Mouse (Mus musculus) hindbrain, embryonic 11.5 days (tissue): ENCODE data around the gene Gm20388. TPM values are rescaled to one million over a fixed set of nuclear protein-coding genes. Genes with fewer than 3 reads are reported as not detected.
"Not testable (repeated sequence)": the region's sequence is repeated elsewhere in the genome, so short reads cannot be mapped to it uniquely, and the experiment has no call there.

Experiments used
- ATAC-seq: fragments of 200-750 bp; cut with Nextera tagmentation; 2 replicates; pipeline ENCODE4 v1.8.0; 2017; ENCODE audit warnings: mild to moderate bottlenecking, moderate TSS enrichment, moderate library complexity; ENCODE audit not compliant: low FRiP score
- DNase-seq: peaks from one replicate; pipeline ENCODE4 v3.0.0-alpha.2; 2015; ENCODE audit warnings: low spot score
- H3K27ac ChIP-seq: fragments of 300-500 bp; sonication (generic); 2 replicates; pipeline ENCODE4 v1.5.1; 2014; ENCODE audit warnings: mild to moderate bottlenecking, low read depth, low read length
- H3K27me3 ChIP-seq: fragments of 300-500 bp; sonication (generic); 2 replicates; pipeline ENCODE4 v1.6.1; 2014; ENCODE audit warnings: mild to moderate bottlenecking, low read length, moderate library complexity, mixed read lengths; ENCODE audit not compliant: control insufficient read depth, insufficient read depth
- H3K36me3 ChIP-seq: fragments of 300-500 bp; sonication (generic); 2 replicates; pipeline ENCODE4 v1.6.1; 2014; ENCODE audit warnings: mild to moderate bottlenecking, low read length, moderate library complexity, mixed read lengths; ENCODE audit not compliant: control insufficient read depth, insufficient read depth
- H3K4me1 ChIP-seq: fragments of 300-500 bp; sonication (generic); replicated peaks from 2 replicates; pipeline ENCODE4 v1.6.1; 2014; ENCODE audit warnings: low read length, mixed read lengths; ENCODE audit not compliant: control insufficient read depth, insufficient read depth
- H3K4me2 ChIP-seq: fragments of 300-500 bp; sonication (generic); replicated peaks from 2 replicates; pipeline ENCODE4 v1.6.1; 2014; ENCODE audit warnings: mild to moderate bottlenecking, low read depth, low read length
- H3K4me3 ChIP-seq: fragments of 300-500 bp; sonication (generic); 2 replicates; pipeline ENCODE4 v1.5.1; 2014; ENCODE audit warnings: low read depth, low read length
- H3K9ac ChIP-seq: fragments of 300-500 bp; sonication (generic); 2 replicates; pipeline ENCODE4 v1.6.1; 2014; ENCODE audit warnings: low read depth, low read length
- H3K9me3 ChIP-seq: fragments of 300-500 bp; sonication (generic); 2 replicates; pipeline ENCODE4 v1.6.1; 2016; ENCODE audit warnings: low read length; ENCODE audit not compliant: control insufficient read depth
- WGBS: fragments of 180-500 bp; shearing (Covaris S2); extraction: QIAGEN DNeasy Blood & Tissue Kit; methylation state at CpG from one replicate; pipeline ENCODE4 v1.1.7; 2014; 5-methylcytosine and 5-hydroxymethylcytosine counted together
- polyA plus RNA-seq: library from polyadenylated mRNA; unstranded; fragments of >200 nt; fragmentation: Nextera tagmentation; extraction: Ambion mirVana; gene quantifications from 2 replicates; pipeline ENCODE4 v1.2.1, GENCODE M21; 2014

The Gm20388 gene
- polyA plus RNA-seq, 1 experiment from 2014 or later: 11.8 TPM

GRCm38 (mm10) chr8:123253451-123254098 lies 3342.9 kb downstream of the Gm20388 start:
- DNase-seq: no peak
- H3K27me3 ChIP-seq: no peaks in the 10 kb centered on the region
- H3K9me3 ChIP-seq: no peaks in the 10 kb centered on the region
- peak overlapping the region; percentile 85 for H3K27ac ChIP-seq
- peaks cover 11% of the 10 kb centered on the region for H3K4me1 ChIP-seq
- peak overlapping the region; percentile 98 for H3K9ac ChIP-seq
- 0 out of 2 replicates have a peak, but pooled peaks cover 2% of the 10 kb centered on the region for H3K36me3 ChIP-seq
- WGBS: under 1% methylated on average over 23 of the region's 40 CpGs
- ATAC-seq: no peak; the same call in none of the 2 replicates
- H3K4me2 ChIP-seq: peak overlapping the region; percentile 97
- H3K4me3 ChIP-seq: peak overlapping the region; percentile 96

DNA sequence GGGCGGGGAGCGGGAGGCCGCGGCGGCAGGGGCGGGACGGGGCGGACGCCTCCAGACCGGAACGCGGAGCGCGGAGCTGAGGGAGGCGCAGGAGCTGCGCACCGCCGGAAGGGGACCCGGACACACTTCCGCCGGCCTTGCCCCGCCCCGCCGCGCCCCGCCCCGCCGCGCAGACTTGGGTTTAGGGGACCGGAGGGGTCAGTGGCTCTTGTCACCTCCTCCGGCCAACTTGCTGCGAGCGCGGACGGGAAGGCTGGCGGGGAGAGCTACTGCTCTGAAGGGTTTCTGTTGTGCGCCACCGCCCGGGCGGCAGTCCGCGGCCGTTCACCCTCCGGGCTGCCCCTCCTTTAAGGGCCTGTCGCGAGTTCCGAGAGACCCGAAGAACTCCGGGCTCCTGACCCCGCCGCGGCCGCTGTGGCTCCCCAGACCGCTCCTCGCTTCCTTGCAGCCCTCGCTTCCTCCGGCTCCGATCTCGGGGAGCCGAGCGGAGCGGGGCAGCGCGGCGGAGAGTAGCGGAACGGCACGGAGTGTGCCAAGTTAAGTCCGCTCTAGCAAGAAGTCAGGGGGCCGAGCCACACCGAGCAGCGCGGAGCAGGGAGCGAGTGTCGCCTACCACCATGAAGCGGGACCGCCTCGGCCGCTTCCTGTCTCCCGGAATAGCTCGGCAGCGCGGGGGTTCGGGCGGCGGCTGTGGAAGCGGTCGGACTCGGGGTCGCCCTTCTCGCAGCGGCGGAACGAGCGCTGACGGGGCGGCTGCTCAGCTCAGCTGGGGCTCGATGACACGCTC lies 3343.7 kb downstream of the Gm20388 start, which contains the start of the genes Zfp276 and Vps9d1:
Zfp276 (plus strand) TSS at position 97 of the 787 bp plus-strand sequence.
Vps9d1 (minus strand) TSS at position 250 of the 787 bp plus-strand sequence.
- Histone ChIP-seq H3K4me2 (peak within 1 kb of the TSS; percentile 97), H3K27ac (peak within 1 kb of the TSS; percentile 85), H3K27me3 (no peaks in the 10 kb centered on the region), H3K4me3 (peak within 1 kb of the TSS; percentile 96), H3K9ac (peak within 1 kb of the TSS; percentile 98), H3K9me3 (no peaks in the 10 kb centered on the region), H3K4me1 (peaks cover 11% of the 10 kb centered on the region), H3K36me3 (0 out of 2 replicates have a peak, but pooled peaks cover 2% of the 10 kb centered on the region)
- DNase-seq (peak; percentile 87), ATAC-seq (peak; percentile 95)
- WGBS: under 1% methylated on average over 86 of the region's 99 CpGs

DNA sequence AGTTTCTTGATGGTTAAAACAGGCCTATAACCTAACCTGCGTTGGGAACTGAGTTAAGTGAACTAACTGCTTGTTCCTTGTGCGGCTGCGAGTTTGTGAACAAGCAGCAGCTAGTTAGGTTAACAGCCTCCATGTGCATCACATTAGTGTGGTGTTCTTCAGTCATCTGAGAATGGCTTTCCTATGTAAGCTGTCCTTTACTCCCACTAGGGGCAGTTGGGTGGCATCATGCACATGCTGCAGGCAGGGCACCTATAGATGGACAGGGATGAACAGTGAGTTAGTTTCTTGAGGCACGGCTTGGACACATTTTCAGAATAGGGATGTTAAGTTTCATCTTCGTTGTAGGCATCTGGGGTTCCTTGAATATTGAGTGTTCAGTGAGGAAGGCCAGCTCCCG lies 3344.5 kb downstream of the Gm20388 start:
- H3K4me3 ChIP-seq: peak overlapping the region; percentile 96
- no peak for DNase-seq
- 0 out of 2 replicates have a peak, but pooled peaks cover 2% of the 10 kb centered on the region for H3K36me3 ChIP-seq
- no peak overlapping the region for H3K27ac ChIP-seq
- H3K9me3 ChIP-seq: no peaks in the 10 kb centered on the region
- no peak for ATAC-seq
- peak overlapping the region; percentile 98 for H3K9ac ChIP-seq
- H3K4me2 ChIP-seq: peak overlapping the region; percentile 97
- no peaks in the 10 kb centered on the region for H3K27me3 ChIP-seq
- peaks cover 11% of the 10 kb centered on the region for H3K4me1 ChIP-seq
- 68% methylated on average over 6 of the region's 6 CpGs for WGBS

- no peaks in the 10 kb centered on the region for H3K9me3 ChIP-seq
- WGBS: 62% methylated on average over 3 of the region's 3 CpGs
- no peak overlapping the region for H3K27ac ChIP-seq
- peaks cover 11% of the 10 kb centered on the region for H3K4me1 ChIP-seq
- no peaks in the 10 kb centered on the region for H3K27me3 ChIP-seq
- DNase-seq: no peak
- no peak overlapping the region for H3K4me3 ChIP-seq
- no peak overlapping the region for H3K9ac ChIP-seq
- ATAC-seq: no peak
- H3K4me2 ChIP-seq: no peak overlapping the region
- 0 out of 2 replicates have a peak, but pooled peaks cover 2% of the 10 kb centered on the region for H3K36me3 ChIP-seq
Measured at GRCm38 (mm10) chr8:123257114-123257513, 3346.5 kb downstream of the Gm20388 start.

DNA sequence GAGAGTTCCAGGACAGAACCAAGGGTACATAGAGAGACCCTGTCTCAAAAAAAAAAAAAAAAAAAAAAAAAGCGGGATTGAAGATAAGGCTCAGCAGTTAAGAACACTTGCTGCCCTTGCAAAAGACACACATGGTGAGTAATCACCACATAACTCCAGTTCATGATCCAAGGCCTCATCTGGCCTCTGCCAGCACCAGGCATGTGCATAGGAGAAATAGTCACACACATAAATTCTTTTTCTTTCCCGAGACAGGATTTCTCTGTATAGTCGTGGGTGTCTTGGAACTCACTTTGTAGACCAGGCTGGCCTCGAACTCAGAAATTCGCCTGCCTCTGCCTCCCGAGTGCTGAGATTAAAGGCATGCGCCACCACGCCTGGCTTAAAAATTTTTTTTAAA lies 3347.0 kb downstream of the Gm20388 start:
- peaks cover 11% of the 10 kb centered on the region for H3K4me1 ChIP-seq
- not testable (repeated sequence) for H3K9me3 ChIP-seq, H3K4me3 ChIP-seq

DNA sequence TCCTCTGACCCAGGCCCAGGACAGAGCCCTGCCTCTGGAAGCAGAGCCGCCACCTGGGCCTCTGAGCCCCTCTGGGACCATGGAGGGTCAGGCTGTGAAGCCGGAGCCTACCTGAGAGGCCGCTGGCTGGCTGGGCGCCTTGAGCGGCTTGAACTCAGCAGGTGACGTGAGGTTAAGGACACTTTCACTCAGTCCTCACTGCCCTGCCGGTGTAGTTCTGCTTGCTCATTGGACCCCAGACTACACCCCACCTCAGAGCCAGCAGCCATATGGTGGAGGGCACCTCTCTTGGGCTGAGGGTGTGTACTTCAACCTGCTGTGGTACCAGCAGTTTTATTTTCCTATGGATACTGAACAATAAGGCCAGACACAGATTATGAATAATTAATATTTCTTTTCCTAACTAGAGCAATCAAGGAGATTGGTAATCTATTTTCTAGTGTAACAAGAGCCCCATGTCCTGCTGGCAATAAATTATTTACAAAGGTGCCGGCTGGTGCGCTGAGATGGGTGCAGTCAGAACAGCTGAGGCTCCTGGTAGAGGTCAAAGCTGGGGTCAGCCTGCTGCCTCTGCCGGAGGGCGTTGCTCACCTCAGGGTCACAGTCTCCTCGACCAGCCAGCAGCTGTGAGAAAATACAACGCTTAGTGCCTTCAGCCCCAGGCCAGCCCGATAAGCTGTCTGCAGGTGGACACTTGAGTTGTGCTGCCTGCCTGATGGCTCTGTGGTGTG lies 3357.4 kb downstream of the Gm20388 start:
- Histone ChIP-seq H3K9ac (no peak overlapping the region), H3K27ac (peak overlapping the region; percentile 62), H3K9me3 (no peaks in the 10 kb centered on the region), H3K4me2 (no peak overlapping the region), H3K4me3 (no peak overlapping the region), H3K4me1 (no peaks in the 10 kb centered on the region), H3K36me3 (peaks cover 15% of the 10 kb centered on the region), H3K27me3 (no peaks in the 10 kb centered on the region)
- peak; percentile 33 for DNase-seq
- peak; percentile 65 for ATAC-seq
- 79% methylated on average over 14 of the region's 14 CpGs for WGBS

More for the DNA sequence above, 3347.0 kb downstream of the Gm20388 start:
- H3K9ac ChIP-seq, DNase-seq, ATAC-seq, H3K27ac ChIP-seq, H3K4me2 ChIP-seq, H3K36me3 ChIP-seq, H3K27me3 ChIP-seq: not testable (repeated sequence)
- WGBS: 94% methylated on average over 8 of the region's 8 CpGs

- Histone ChIP-seq H3K36me3 (peaks cover 9% of the 10 kb centered on the region; the same call in 1 of the 2 replicates), H3K4me1 (no peaks in the 10 kb centered on the region), H3K27me3 (no peaks in the 10 kb centered on the region), H3K4me3 (no peak overlapping the region), H3K9me3 (no peaks in the 10 kb centered on the region), H3K9ac (no peak overlapping the region), H3K4me2 (no peak overlapping the region), H3K27ac (no peak overlapping the region)
- WGBS: 91% methylated on average over 10 of the region's 10 CpGs
- DNase-seq (no peak), ATAC-seq (no peak)
Measured at GRCm38 (mm10) chr8:123271147-123271546, 3360.5 kb downstream of the Gm20388 start.

DNA sequence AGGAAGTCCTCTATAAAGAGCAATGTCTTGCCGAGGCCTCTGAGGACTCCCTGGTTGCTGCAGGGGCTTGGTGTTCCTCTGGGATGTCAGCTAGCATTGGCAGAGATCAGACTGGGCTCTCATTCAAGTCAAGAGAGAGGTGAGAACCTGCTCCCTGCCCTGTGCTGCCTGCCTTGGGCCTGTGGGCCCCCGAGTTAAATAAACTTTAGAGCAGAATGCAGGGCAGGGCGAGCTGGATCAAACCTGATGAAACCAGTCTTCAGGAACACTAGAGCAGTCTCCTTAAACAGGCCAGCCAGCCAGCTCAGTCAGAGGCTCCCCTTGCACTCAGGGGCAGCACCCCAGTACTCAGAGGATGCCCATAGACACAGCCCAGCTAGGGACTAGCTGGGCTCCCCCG lies 3361.3 kb downstream of the Gm20388 start:
- Histone ChIP-seq H3K9me3 (no peaks in the 10 kb centered on the region), H3K4me3 (no peak overlapping the region), H3K27me3 (no peaks in the 10 kb centered on the region), H3K4me2 (no peak overlapping the region), H3K4me1 (no peaks in the 10 kb centered on the region), H3K36me3 (peaks cover 7% of the 10 kb centered on the region; the same call in 1 of the 2 replicates), H3K27ac (no peak overlapping the region), H3K9ac (no peak overlapping the region)
- no peak for DNase-seq
- ATAC-seq: no peak
- whole genome bisulfite sequencing: 80% methylated on average over 4 of the region's 4 CpGs
